ENCODE assay signal across 8 mouse cellular contexts in genomic region chr9:69397432-69397759, GRCm38 (mm10). TPM values are rescaled to one million over a fixed set of nuclear protein-coding genes. Genes with fewer than 3 reads are reported as not detected.
DNase-seq lines count a peak whose midpoint lies in the region; ATAC-seq and TF ChIP-seq lines count a peak whose summit lies in the region.

No protein-coding gene starts in this region.

- H3K4me2 ChIP-seq in heart, embryonic 15.5 days: peak overlapping the region; percentile 87
- peak overlapping the region; percentile 88 for H3K4me2 ChIP-seq in hindbrain, embryonic 13.5 days
- H3K4me2 ChIP-seq in midbrain, embryonic 11.5 days: peak overlapping the region; percentile 92

- no peak for ATAC-seq in heart, embryonic 15.5 days (replicated peaks; ENCODE audit: insufficient number of reproducible peaks, insufficient read depth, low FRiP score, low read depth)
- peak; percentile 64 for ATAC-seq in hindbrain, embryonic 13.5 days (ENCODE audit: low FRiP score)
- ATAC-seq in midbrain, embryonic 11.5 days (ENCODE audit: low FRiP score): peak; percentile 57

- no peaks in the 10 kb centered on the region for H3K9me3 ChIP-seq in heart, embryonic 15.5 days (replicated peaks)
- H3K9me3 ChIP-seq in hindbrain, embryonic 13.5 days: no peaks in the 10 kb centered on the region
- no peaks in the 10 kb centered on the region for H3K9me3 ChIP-seq in midbrain, embryonic 11.5 days (ENCODE audit: control insufficient read depth, low read length)

- TF ChIP-seq CTCF in bone marrow, adult 2 months (IDR thresholded peaks at IDR 0.05; ENCODE audit: control insufficient read depth, insufficient read depth, low read length): no peak

- H3K9ac ChIP-seq in heart, embryonic 15.5 days: peak overlapping the region; percentile 82
- H3K9ac ChIP-seq in hindbrain, embryonic 13.5 days: peak overlapping the region; percentile 88
- peak overlapping the region; percentile 89 for H3K9ac ChIP-seq in midbrain, embryonic 11.5 days (ENCODE audit: low read length)

- WGBS in heart, embryonic 15.5 days: 44% methylated on average over 2 of the region's 2 CpGs
- 52% methylated on average over 2 of the region's 2 CpGs for WGBS in bone marrow, adult 2 months
- 62% methylated on average over 2 of the region's 2 CpGs for WGBS in hindbrain, embryonic 13.5 days
- 58% methylated on average over 2 of the region's 2 CpGs for WGBS in midbrain, embryonic 11.5 days

- no peak for DNase-seq in heart, adult 11 months
- DNase-seq in midbrain, embryonic 11.5 days (ENCODE audit: low spot score, missing footprints): no peak
- DNase-seq in spleen, postnatal 4 days (ENCODE audit: low spot score in 2 of 2): no peak
- DNase-seq in cerebellum, adult 18-20 months: no peak
- no peak for DNase-seq in ovary, postnatal 10 days (ENCODE audit: low spot score)

- H3K4me1 ChIP-seq in heart, embryonic 15.5 days (replicated peaks): peaks cover 8% of the 10 kb centered on the region; the same call in 1 of the 2 replicates
- H3K4me1 ChIP-seq in bone marrow, adult 2 months (ENCODE audit: control insufficient read depth, insufficient read depth, low read length): no peaks in the 10 kb centered on the region; the same call in 1 of the 2 replicates
- H3K4me1 ChIP-seq in hindbrain, embryonic 13.5 days (replicated peaks): peaks cover 11% of the 10 kb centered on the region
- H3K4me1 ChIP-seq in midbrain, embryonic 11.5 days (ENCODE audit: control insufficient read depth, insufficient read depth, low read length): peaks cover 6% of the 10 kb centered on the region; the same call in 1 of the 2 replicates

- no peaks in the 10 kb centered on the region for H3K36me3 ChIP-seq in heart, embryonic 15.5 days
- H3K36me3 ChIP-seq in hindbrain, embryonic 13.5 days: peaks cover 3% of the 10 kb centered on the region; the same call in 1 of the 2 replicates
- H3K36me3 ChIP-seq in midbrain, embryonic 11.5 days (ENCODE audit: control insufficient read depth, insufficient read depth, low read length): no peaks in the 10 kb centered on the region

- peak overlapping the region; percentile 90 for H3K27ac ChIP-seq in heart, embryonic 15.5 days
- H3K27ac ChIP-seq in bone marrow, adult 2 months (ENCODE audit: control insufficient read depth, insufficient read depth, low read depth, low read length, poor library complexity): no peak overlapping the region
- peak overlapping the region; percentile 93 for H3K27ac ChIP-seq in hindbrain, embryonic 13.5 days
- H3K27ac ChIP-seq in midbrain, embryonic 11.5 days (ENCODE audit: low read depth, low read length): no peak overlapping the region

- H3K27me3 ChIP-seq in heart, embryonic 15.5 days: no peaks in the 10 kb centered on the region
- H3K27me3 ChIP-seq in hindbrain, embryonic 13.5 days: no peaks in the 10 kb centered on the region
- H3K27me3 ChIP-seq in midbrain, embryonic 11.5 days (ENCODE audit: control insufficient read depth, insufficient read depth, low read length): no peaks in the 10 kb centered on the region

- TF ChIP-seq POLR2A in bone marrow, adult 2 months (IDR thresholded peaks at IDR 0.05; ENCODE audit: borderline replicate concordance, control insufficient read depth, low read depth, low read length): no peak

- peak overlapping the region; percentile 83 for H3K4me3 ChIP-seq in heart, embryonic 15.5 days
- H3K4me3 ChIP-seq in bone marrow, adult 2 months (replicated peaks; ENCODE audit: control insufficient read depth, low read depth, low read length): peak overlapping the region; percentile 85
- peak overlapping the region; percentile 74 for H3K4me3 ChIP-seq in hindbrain, embryonic 13.5 days
- H3K4me3 ChIP-seq in midbrain, embryonic 11.5 days (ENCODE audit: low read depth, low read length): peak overlapping the region; percentile 61

RNA-seq across cellular contexts. Expression of gene Ice2, which starts 0.3 kb away (rescaled TPM):
- 11.0 and 11.5 TPM in 2 replicates for polyA plus RNA-seq in heart, embryonic 15.5 days (2015; fragmentation: Nextera tagmentation; extraction: Ambion mirVana)
- polyA plus RNA-seq in bone marrow, adult 2 months (2011; ENCODE audit: insufficient read depth, insufficient read length, low replicate concordance, missing spikeins): 4.9 and 6.4 TPM in 2 replicates
- 11.4 and 12.5 TPM in 2 replicates for polyA plus RNA-seq in hindbrain, embryonic 13.5 days (2015; fragmentation: Nextera tagmentation; extraction: Ambion mirVana)
- 20.9 and 23.8 TPM in 2 replicates for polyA plus RNA-seq in midbrain, embryonic 11.5 days (2014; fragmentation: Nextera tagmentation; extraction: Ambion mirVana)

RNA-seq across cellular contexts. Expression of gene Anxa2, which starts 56.0 kb away (rescaled TPM):
- polyA plus RNA-seq in heart, embryonic 15.5 days (2015; fragmentation: Nextera tagmentation; extraction: Ambion mirVana): 544 and 629 TPM in 2 replicates
- 98.8 and 211 TPM in 2 replicates for polyA plus RNA-seq in bone marrow, adult 2 months (2011; ENCODE audit: insufficient read depth, insufficient read length, low replicate concordance, missing spikeins)
- polyA plus RNA-seq in hindbrain, embryonic 13.5 days (2015; fragmentation: Nextera tagmentation; extraction: Ambion mirVana): 187 TPM in 2 replicates
- 176 and 180 TPM in 2 replicates for polyA plus RNA-seq in midbrain, embryonic 11.5 days (2014; fragmentation: Nextera tagmentation; extraction: Ambion mirVana)

Comparison
In these comparisons a context has a peak if more than half of its experiments do, and no peak if none do; other contexts are left out.
1. H3K27ac ChIP-seq: peak in heart, embryonic 15.5 days (single experiment) and hindbrain, embryonic 13.5 days (single experiment); none in bone marrow, adult 2 months (single experiment) and midbrain, embryonic 11.5 days (single experiment).
2. Peak in every context shown above with its lines, with median percentiles within 50 percentile points of each other: H3K4me2 ChIP-seq, H3K4me3 ChIP-seq and H3K9ac ChIP-seq.